Mouse (Mus musculus) left cerebral cortex, postnatal 25 days (tissue): ENCODE measurements around the gene Mtr. TPM values are rescaled to one million over a fixed set of nuclear protein-coding genes. Genes with fewer than 3 reads are reported as not detected.
A peak's percentile ranks its signal among the peaks of the same experiment; 100 is the strongest.

Source experiments
- DNase-seq, 2 experiments: peaks; one replicate each; pipeline ENCODE4 v3.0.0; 2022; ENCODE audit warnings: low spot score in 2 of 2, mixed read lengths in 1 of 2
- intact Hi-C: fragments of 180-260 bp; cut with DNase I; formaldehyde crosslinking; loops from one replicate; pipeline ENCODE4 v1.15.1; 2025
- total RNA-seq, 2 experiments: library from RNA; stranded (reverse); gene quantifications; 2 replicates each; pipeline ENCODE4 v1.2.3; 2021

Gene Mtr
- total RNA-seq, 2 experiments from 2014 or later: 17.3 to 18.7 TPM

- intact Hi-C loops: no loop called here
- DNase-seq: no peak
Measured at GRCm38 (mm10) chr13:12249195-12249898, 8.6 kb downstream of the Mtr start.

- intact Hi-C loops: no loop called here
- DNase-seq: no peak
Measured at GRCm38 (mm10) chr13:12245938-12246337, 12.0 kb downstream of the Mtr start.

GRCm38 (mm10) chr13:12243991-12244390 lies 13.9 kb downstream of the Mtr start:
- no peak for DNase-seq

GRCm38 (mm10) chr13:12232141-12232540 lies 25.8 kb downstream of the Mtr start:
- DNase-seq: no peak
- intact Hi-C loops: no loop called here

More at GRCm38 (mm10) chr13:12243991-12244390, 13.9 kb downstream of the Mtr start:
- intact Hi-C loops: no loop called here

GRCm38 (mm10) chr13:12228248-12228647 lies 29.7 kb downstream of the Mtr start:
- DNase-seq: no peak
- intact Hi-C loops: no loop called here

- intact Hi-C loops: no loop called here
- DNase-seq: no peak
Measured at GRCm38 (mm10) chr13:12227606-12228005, 30.3 kb downstream of the Mtr start.

- DNase-seq: no peak
- intact Hi-C loops: no loop called here
Measured at GRCm38 (mm10) chr13:12218603-12219002, 39.3 kb downstream of the Mtr start.

GRCm38 (mm10) chr13:12214922-12215321 lies 43.0 kb downstream of the Mtr start:
- intact Hi-C loops: loop anchor here (5.0 kb wide), 1 partner anchor 42 kb away; the partner anchor contains the start of gene Mtr
- no peak for DNase-seq

GRCm38 (mm10) chr13:12211058-12211457 lies 46.9 kb downstream of the Mtr start:
- no peak for DNase-seq
- intact Hi-C loops: loop anchor here (5.0 kb wide), 1 partner anchor 46 kb away; the partner anchor contains the start of gene Mtr

- peak; percentile 56 to 59 for DNase-seq
Measured at GRCm38 (mm10) chr13:12210023-12210762, 47.7 kb downstream of the Mtr start.

GRCm38 (mm10) chr13:12200372-12200771 lies 57.5 kb downstream of the Mtr start:
- intact Hi-C loops: no loop called here

More at GRCm38 (mm10) chr13:12210023-12210762, 47.7 kb downstream of the Mtr start:
- intact Hi-C loops: loop anchor here (1.0 to 5.0 kb wide), 2 partner anchors 47 to 176 kb away; partner anchors contain the start of gene Mtr

GRCm38 (mm10) chr13:12198486-12198885 lies 59.4 kb downstream of the Mtr start:
- intact Hi-C loops: no loop called here
- peak in 1 of 2 experiments; percentile 59 for DNase-seq

More at GRCm38 (mm10) chr13:12200372-12200771, 57.5 kb downstream of the Mtr start:
- DNase-seq: no peak

- DNase-seq: no peak
- intact Hi-C loops: no loop called here
Measured at GRCm38 (mm10) chr13:12196861-12197260, 61.1 kb downstream of the Mtr start.

GRCm38 (mm10) chr13:12196012-12196411 lies 61.9 kb downstream of the Mtr start:
- peak in 1 of 2 experiments; percentile 37 for DNase-seq
- intact Hi-C loops: no loop called here

GRCm38 (mm10) chr13:12194942-12195662 lies 62.8 kb downstream of the Mtr start:
- intact Hi-C loops: loop anchor here (1.0 kb wide), 1 partner anchor 29 kb away; no protein-coding TSS in a partner anchor
- peak; percentile 46 to 87 for DNase-seq

GRCm38 (mm10) chr13:12189219-12189618 lies 68.7 kb downstream of the Mtr start:
- intact Hi-C loops: no loop called here
- DNase-seq: no peak

- intact Hi-C loops: no loop called here
- DNase-seq: no peak
Measured at GRCm38 (mm10) chr13:12188804-12189203, 69.1 kb downstream of the Mtr start.

GRCm38 (mm10) chr13:12179481-12179880 lies 78.4 kb downstream of the Mtr start:
- intact Hi-C loops: no loop called here
- DNase-seq: peak; percentile 26 to 65

GRCm38 (mm10) chr13:12176761-12177160 lies 81.2 kb downstream of the Mtr start:
- DNase-seq: no peak
- intact Hi-C loops: no loop called here
